Mouse (Mus musculus) limb, embryonic 15.5 days (tissue): ENCODE measurements at regions not wholly inside any gene's neighbourhood (a gene's known extent, or its start where the extent isn't known, plus 50 kb on each side); places are given as distances from the start of the nearest gene placed in this dataset.

Experiments
- ATAC-seq: fragments of 200-750 bp; cut with Nextera tagmentation; 2 replicates; pipeline ENCODE4 v1.8.0; 2017; ENCODE audit warnings: low read depth, moderate TSS enrichment; ENCODE audit not compliant: insufficient number of reproducible peaks, low FRiP score, low TSS enrichment
- H3K27ac ChIP-seq: fragments of 300-500 bp; sonication (generic); 2 replicates; pipeline ENCODE4 v1.5.1; 2015; ENCODE audit warnings: moderate library complexity, mild to moderate bottlenecking, inconsistent platforms
- H3K27me3 ChIP-seq: fragments of 300-500 bp; sonication (generic); 2 replicates; pipeline ENCODE4 v1.6.1; 2015; ENCODE audit warnings: inconsistent platforms
- H3K36me3 ChIP-seq: fragments of 300-500 bp; sonication (generic); 2 replicates; pipeline ENCODE4 v1.6.1; 2015; ENCODE audit warnings: inconsistent platforms
- H3K4me1 ChIP-seq: fragments of 300-500 bp; sonication (generic); 2 replicates; pipeline ENCODE4 v1.6.1; 2015; ENCODE audit warnings: inconsistent platforms
- H3K4me2 ChIP-seq: fragments of 300-500 bp; sonication (generic); 2 replicates; pipeline ENCODE4 v1.6.1; 2015; ENCODE audit warnings: mild to moderate bottlenecking, inconsistent platforms
- H3K4me3 ChIP-seq: fragments of 300-500 bp; sonication (generic); 2 replicates; pipeline ENCODE4 v1.5.1; 2015; ENCODE audit warnings: mild to moderate bottlenecking, inconsistent platforms
- H3K9ac ChIP-seq: fragments of 300-500 bp; sonication (generic); 2 replicates; pipeline ENCODE4 v1.6.1; 2015; ENCODE audit warnings: inconsistent platforms
- H3K9me3 ChIP-seq: fragments of 300-500 bp; sonication (generic); 2 replicates; pipeline ENCODE4 v1.6.1; 2016; ENCODE audit warnings: inconsistent platforms
- WGBS: fragments of 180-500 bp; shearing (Covaris S2); methylation state at CpG from one replicate; pipeline ENCODE4 v1.1.7; 2015; 5-methylcytosine and 5-hydroxymethylcytosine counted together

- ATAC-seq, result no peak
- WGBS, result 50% methylated on average over 6 of the region's 6 CpGs
Observed at GRCm38 (mm10) chr4:33600805-33601204, 290.7 kb downstream of the Rngtt start.

GRCm38 (mm10) chr4:33604636-33605035 lies 294.5 kb downstream of the Rngtt start:
- no peak for ATAC-seq
- Histone ChIP-seq H3K9ac (no peak overlapping the region), H3K9me3 (no peaks in the 10 kb centered on the region), H3K36me3 (no peaks in the 10 kb centered on the region), H3K27me3 (no peaks in the 10 kb centered on the region), H3K4me3 (no peak overlapping the region), H3K27ac (no peak overlapping the region), H3K4me2 (no peak overlapping the region), H3K4me1 (no peaks in the 10 kb centered on the region)
- 92% methylated on average over 5 of the region's 5 CpGs for WGBS

More at GRCm38 (mm10) chr4:33600805-33601204, 290.7 kb downstream of the Rngtt start:
- H3K9ac ChIP-seq, result no peak overlapping the region
- H3K4me1 ChIP-seq, result no peaks in the 10 kb centered on the region
- no peaks in the 10 kb centered on the region for H3K9me3 ChIP-seq
- no peaks in the 10 kb centered on the region for H3K27me3 ChIP-seq
- H3K36me3 ChIP-seq, result no peaks in the 10 kb centered on the region
- no peak overlapping the region for H3K27ac ChIP-seq
- no peak overlapping the region for H3K4me2 ChIP-seq
- no peak overlapping the region for H3K4me3 ChIP-seq

- Histone ChIP-seq H3K4me2 (no peak overlapping the region), H3K9me3 (no peaks in the 10 kb centered on the region), H3K36me3 (no peaks in the 10 kb centered on the region), H3K9ac (no peak overlapping the region), H3K27ac (no peak overlapping the region), H3K27me3 (no peaks in the 10 kb centered on the region), H3K4me1 (no peaks in the 10 kb centered on the region), H3K4me3 (no peak overlapping the region)
- ATAC-seq, result no peak
- 86% methylated on average over 5 of the region's 5 CpGs for WGBS
Observed at GRCm38 (mm10) chr4:33639821-33640575, 284.4 kb upstream of the Cnr1 start.

- Histone ChIP-seq H3K27me3 (no peaks in the 10 kb centered on the region), H3K4me3 (no peak overlapping the region), H3K4me2 (no peak overlapping the region), H3K36me3 (no peaks in the 10 kb centered on the region), H3K4me1 (no peaks in the 10 kb centered on the region), H3K9me3 (no peaks in the 10 kb centered on the region), H3K27ac (no peak overlapping the region), H3K9ac (no peak overlapping the region)
- WGBS, result 71% methylated on average over 11 of the region's 11 CpGs
- ATAC-seq, result no peak
Observed at GRCm38 (mm10) chr4:33640576-33641255, 283.7 kb upstream of the Cnr1 start.

GRCm38 (mm10) chr4:33641883-33642282 lies 282.5 kb upstream of the Cnr1 start:
- H3K4me1 ChIP-seq, result no peaks in the 10 kb centered on the region
- no peak overlapping the region for H3K27ac ChIP-seq
- no peak overlapping the region for H3K4me3 ChIP-seq
- H3K27me3 ChIP-seq, result no peaks in the 10 kb centered on the region
- WGBS, result 77% methylated on average over 6 of the region's 6 CpGs
- no peak overlapping the region for H3K4me2 ChIP-seq
- H3K9ac ChIP-seq, result no peak overlapping the region
- no peaks in the 10 kb centered on the region for H3K36me3 ChIP-seq
- ATAC-seq, result no peak
- no peaks in the 10 kb centered on the region for H3K9me3 ChIP-seq

GRCm38 (mm10) chr4:33642526-33642925 lies 281.9 kb upstream of the Cnr1 start:
- Histone ChIP-seq H3K27me3 (no peaks in the 10 kb centered on the region), H3K4me2 (no peak overlapping the region), H3K4me3 (no peak overlapping the region), H3K27ac (no peak overlapping the region), H3K36me3 (no peaks in the 10 kb centered on the region), H3K9me3 (no peaks in the 10 kb centered on the region), H3K9ac (no peak overlapping the region), H3K4me1 (no peaks in the 10 kb centered on the region)
- ATAC-seq, result no peak
- 89% methylated on average over 13 of the region's 13 CpGs for WGBS

GRCm38 (mm10) chr4:33645217-33645616 lies 279.2 kb upstream of the Cnr1 start:
- H3K9ac ChIP-seq, result no peak overlapping the region
- H3K27ac ChIP-seq, result no peak overlapping the region
- H3K9me3 ChIP-seq, result no peaks in the 10 kb centered on the region
- no peak overlapping the region for H3K4me3 ChIP-seq
- H3K4me1 ChIP-seq, result no peaks in the 10 kb centered on the region
- ATAC-seq, result no peak
- no peaks in the 10 kb centered on the region for H3K27me3 ChIP-seq
- WGBS, result 82% methylated on average over 2 of the region's 2 CpGs
- no peak overlapping the region for H3K4me2 ChIP-seq
- no peaks in the 10 kb centered on the region for H3K36me3 ChIP-seq

GRCm38 (mm10) chr4:33651292-33651691 lies 273.1 kb upstream of the Cnr1 start:
- Histone ChIP-seq H3K36me3 (no peaks in the 10 kb centered on the region), H3K9me3 (no peaks in the 10 kb centered on the region), H3K4me2 (no peak overlapping the region), H3K4me1 (no peaks in the 10 kb centered on the region), H3K4me3 (no peak overlapping the region), H3K9ac (no peak overlapping the region), H3K27ac (no peak overlapping the region), H3K27me3 (no peaks in the 10 kb centered on the region)
- no peak for ATAC-seq
- 75% methylated on average over 5 of the region's 5 CpGs for WGBS

- Histone ChIP-seq H3K4me3 (no peak overlapping the region), H3K27me3 (no peaks in the 10 kb centered on the region), H3K9me3 (no peaks in the 10 kb centered on the region), H3K4me1 (peaks cover 5% of the 10 kb centered on the region), H3K36me3 (no peaks in the 10 kb centered on the region), H3K27ac (no peak overlapping the region), H3K9ac (no peak overlapping the region), H3K4me2 (no peak overlapping the region)
- 91% methylated on average over 14 of the region's 14 CpGs for WGBS
- no peak for ATAC-seq
Observed at GRCm38 (mm10) chr4:33659766-33660165, 264.6 kb upstream of the Cnr1 start.

GRCm38 (mm10) chr4:33660553-33660952 lies 263.8 kb upstream of the Cnr1 start:
- H3K4me1 ChIP-seq, result peaks cover 5% of the 10 kb centered on the region
- WGBS, result 54% methylated on average over 5 of the region's 5 CpGs
- H3K27me3 ChIP-seq, result no peaks in the 10 kb centered on the region
- no peak overlapping the region for H3K4me3 ChIP-seq
- ATAC-seq, result no peak
- H3K9ac ChIP-seq, result no peak overlapping the region
- no peaks in the 10 kb centered on the region for H3K36me3 ChIP-seq
- no peak overlapping the region for H3K4me2 ChIP-seq
- H3K9me3 ChIP-seq, result no peaks in the 10 kb centered on the region
- no peak overlapping the region for H3K27ac ChIP-seq

GRCm38 (mm10) chr4:33661862-33662261 lies 262.5 kb upstream of the Cnr1 start:
- no peak for ATAC-seq
- Histone ChIP-seq H3K9me3 (no peaks in the 10 kb centered on the region), H3K4me1 (peaks cover 5% of the 10 kb centered on the region), H3K4me2 (no peak overlapping the region), H3K9ac (no peak overlapping the region), H3K4me3 (no peak overlapping the region), H3K27ac (no peak overlapping the region), H3K27me3 (no peaks in the 10 kb centered on the region), H3K36me3 (no peaks in the 10 kb centered on the region)
- WGBS, result 100% methylated on average over 1 of the region's 3 CpGs

- H3K9me3 ChIP-seq, result no peaks in the 10 kb centered on the region
- no peak overlapping the region for H3K4me3 ChIP-seq
- H3K27ac ChIP-seq, result no peak overlapping the region
- H3K4me2 ChIP-seq, result no peak overlapping the region
- H3K9ac ChIP-seq, result no peak overlapping the region
- ATAC-seq, result no peak
- H3K36me3 ChIP-seq, result no peaks in the 10 kb centered on the region
- no peaks in the 10 kb centered on the region for H3K27me3 ChIP-seq
- WGBS, result 61% methylated on average over 11 of the region's 11 CpGs
- peaks cover 5% of the 10 kb centered on the region for H3K4me1 ChIP-seq
Observed at GRCm38 (mm10) chr4:33662965-33663364, 261.4 kb upstream of the Cnr1 start.
